Mouse (Mus musculus) stomach, embryonic 16.5 days (tissue): ENCODE measurements at regions not wholly inside any gene's neighbourhood (a gene's known extent, or its start where the extent isn't known, plus 50 kb on each side); places are given as distances from the start of the nearest gene placed in this dataset.

Experiments used
- ATAC-seq: fragments of 200-750 bp; cut with Nextera tagmentation; 2 replicates; pipeline ENCODE4 v1.8.0; 2017; ENCODE audit warnings: moderate number of reproducible peaks, moderate TSS enrichment; ENCODE audit not compliant: insufficient read depth, low FRiP score
- H3K27ac ChIP-seq: fragments of 300-500 bp; sonication (generic); 2 replicates; pipeline ENCODE4 v1.5.1; 2014; ENCODE audit warnings: low read length
- H3K27me3 ChIP-seq: fragments of 300-500 bp; sonication (generic); 2 replicates; pipeline ENCODE4 v1.6.1; 2014; ENCODE audit warnings: low read length, control low read depth, mixed read lengths; ENCODE audit not compliant: control insufficient read depth, insufficient read depth
- H3K36me3 ChIP-seq: fragments of 300-500 bp; sonication (generic); 2 replicates; pipeline ENCODE4 v1.6.1; 2014; ENCODE audit warnings: low read length; ENCODE audit not compliant: control insufficient read depth, insufficient read depth
- H3K4me1 ChIP-seq: fragments of 300-500 bp; sonication (generic); 2 replicates; pipeline ENCODE4 v1.6.1; 2014; ENCODE audit warnings: low read length, control low read depth, mixed read lengths; ENCODE audit not compliant: control insufficient read depth, insufficient read depth
- H3K4me2 ChIP-seq: fragments of 300-500 bp; sonication (generic); 2 replicates; pipeline ENCODE4 v1.6.1; 2014; ENCODE audit warnings: low read depth, low read length, mixed read lengths
- H3K4me3 ChIP-seq: fragments of 300-500 bp; sonication (generic); replicated peaks from 2 replicates; pipeline ENCODE4 v1.5.1; 2014; ENCODE audit warnings: mild to moderate bottlenecking, low read length
- H3K9ac ChIP-seq: fragments of 300-500 bp; sonication (generic); 2 replicates; pipeline ENCODE4 v1.6.1; 2014; ENCODE audit warnings: low read length
- H3K9me3 ChIP-seq: fragments of 300-500 bp; sonication (generic); replicated peaks from 2 replicates; pipeline ENCODE4 v1.6.1; 2016; ENCODE audit warnings: low read length, control low read depth; ENCODE audit not compliant: control insufficient read depth
- WGBS: fragments of 180-500 bp; shearing (Covaris S2); extraction: QIAGEN DNeasy Blood & Tissue Kit; methylation state at CpG from one replicate; pipeline ENCODE4 v1.1.7; 2014; 5-methylcytosine and 5-hydroxymethylcytosine counted together

GRCm38 (mm10) chr13:6030128-6030527 lies 168.8 kb downstream of the Klf6 start:
- no peak overlapping the region for H3K4me3 ChIP-seq
- no peaks in the 10 kb centered on the region for H3K36me3 ChIP-seq
- 67% methylated on average over 2 of the region's 2 CpGs for WGBS
- H3K4me2 ChIP-seq = no peak overlapping the region
- H3K27me3 ChIP-seq = no peaks in the 10 kb centered on the region
- no peaks in the 10 kb centered on the region for H3K9me3 ChIP-seq
- no peak for ATAC-seq
- H3K27ac ChIP-seq = peak overlapping the region; percentile 84; the same call in 1 of the 2 replicates
- H3K9ac ChIP-seq = no peak overlapping the region
- no peaks in the 10 kb centered on the region for H3K4me1 ChIP-seq

- Histone ChIP-seq H3K9ac (no peak overlapping the region), H3K4me3 (no peak overlapping the region), H3K27me3 (no peaks in the 10 kb centered on the region), H3K27ac (no peak overlapping the region), H3K4me1 (no peaks in the 10 kb centered on the region), H3K9me3 (no peaks in the 10 kb centered on the region), H3K4me2 (no peak overlapping the region), H3K36me3 (no peaks in the 10 kb centered on the region)
- WGBS = 73% methylated on average over 7 of the region's 7 CpGs
- ATAC-seq = no peak
These were observed 178.8 kb downstream of the Klf6 start for GRCm38 (mm10) chr13:6040132-6040531.

- H3K27me3 ChIP-seq = no peaks in the 10 kb centered on the region
- no peak overlapping the region for H3K9ac ChIP-seq
- no peaks in the 10 kb centered on the region for H3K9me3 ChIP-seq
- no peak overlapping the region for H3K27ac ChIP-seq
- no peaks in the 10 kb centered on the region for H3K36me3 ChIP-seq
- H3K4me1 ChIP-seq = no peaks in the 10 kb centered on the region
- no peak for ATAC-seq
- 83% methylated on average over 2 of the region's 2 CpGs for WGBS
- no peak overlapping the region for H3K4me2 ChIP-seq
- H3K4me3 ChIP-seq = no peak overlapping the region
These were observed 179.4 kb downstream of the Klf6 start for GRCm38 (mm10) chr13:6040663-6041062.

GRCm38 (mm10) chr13:6042495-6042894 lies 181.2 kb downstream of the Klf6 start:
- Histone ChIP-seq H3K27ac (no peak overlapping the region), H3K4me2 (no peak overlapping the region), H3K4me3 (no peak overlapping the region), H3K4me1 (no peaks in the 10 kb centered on the region), H3K9me3 (no peaks in the 10 kb centered on the region), H3K9ac (no peak overlapping the region), H3K36me3 (no peaks in the 10 kb centered on the region), H3K27me3 (no peaks in the 10 kb centered on the region)
- ATAC-seq = no peak
- 83% methylated on average over 6 of the region's 6 CpGs for WGBS

GRCm38 (mm10) chr13:6059515-6060228 lies 198.4 kb downstream of the Klf6 start:
- Histone ChIP-seq H3K27me3 (no peaks in the 10 kb centered on the region), H3K27ac (peak overlapping the region; percentile 10; the same call in 1 of the 2 replicates), H3K36me3 (no peaks in the 10 kb centered on the region), H3K4me3 (no peak overlapping the region), H3K4me1 (peaks cover 9% of the 10 kb centered on the region; the same call in 1 of the 2 replicates), H3K9me3 (no peaks in the 10 kb centered on the region), H3K4me2 (no peak overlapping the region), H3K9ac (no peak overlapping the region)
- peak; percentile 74 for ATAC-seq
- WGBS = 21% methylated on average over 6 of the region's 6 CpGs

GRCm38 (mm10) chr13:6060229-6060845 lies 199.1 kb downstream of the Klf6 start:
- H3K9me3 ChIP-seq = no peaks in the 10 kb centered on the region
- 32% methylated on average over 8 of the region's 8 CpGs for WGBS
- no peak overlapping the region for H3K4me2 ChIP-seq
- H3K27me3 ChIP-seq = no peaks in the 10 kb centered on the region
- H3K36me3 ChIP-seq = no peaks in the 10 kb centered on the region
- peaks cover 9% of the 10 kb centered on the region; the same call in 1 of the 2 replicates for H3K4me1 ChIP-seq
- H3K9ac ChIP-seq = no peak overlapping the region
- ATAC-seq = no peak
- no peak overlapping the region for H3K4me3 ChIP-seq
- no peak overlapping the region for H3K27ac ChIP-seq

- no peaks in the 10 kb centered on the region for H3K27me3 ChIP-seq
- no peak overlapping the region for H3K4me3 ChIP-seq
- no peaks in the 10 kb centered on the region for H3K9me3 ChIP-seq
- no peak overlapping the region for H3K27ac ChIP-seq
- no peaks in the 10 kb centered on the region for H3K36me3 ChIP-seq
- no peak overlapping the region for H3K4me2 ChIP-seq
- H3K4me1 ChIP-seq = peaks cover 9% of the 10 kb centered on the region; the same call in 1 of the 2 replicates
- no peak overlapping the region for H3K9ac ChIP-seq
- 74% methylated on average over 4 of the region's 4 CpGs for WGBS
- no peak for ATAC-seq
These were observed 201.0 kb downstream of the Klf6 start for GRCm38 (mm10) chr13:6062305-6062704.

- Histone ChIP-seq H3K27me3 (no peaks in the 10 kb centered on the region), H3K4me2 (no peak overlapping the region), H3K4me3 (no peak overlapping the region), H3K36me3 (no peaks in the 10 kb centered on the region), H3K9me3 (no peaks in the 10 kb centered on the region), H3K27ac (no peak overlapping the region), H3K4me1 (peaks cover 9% of the 10 kb centered on the region; the same call in 1 of the 2 replicates), H3K9ac (no peak overlapping the region)
- ATAC-seq = no peak
- WGBS = 73% methylated on average over 3 of the region's 3 CpGs
These were observed 201.6 kb downstream of the Klf6 start for GRCm38 (mm10) chr13:6062729-6063386.
